Mouse (Mus musculus) neural tube, embryonic 11.5 days (tissue): Measurements from ENCODE around the gene Robo1. TPM values are rescaled to one million over a fixed set of nuclear protein-coding genes. Genes with fewer than 3 reads are reported as not detected.

Source experiments
- ATAC-seq: fragments of 200-750 bp; cut with Nextera tagmentation; 2 replicates; pipeline ENCODE4 v1.8.0; 2017; ENCODE audit warnings: moderate number of reproducible peaks, mild to moderate bottlenecking, moderate TSS enrichment, moderate library complexity; ENCODE audit not compliant: insufficient read depth, low FRiP score, low TSS enrichment
- DNase-seq: peaks from one replicate; pipeline ENCODE4 v3.0.0-alpha.2; 2015; ENCODE audit warnings: low spot score
- H3K27ac ChIP-seq: fragments of 300-500 bp; sonication (generic); 2 replicates; pipeline ENCODE4 v1.5.1; 2014; ENCODE audit warnings: low read depth, mild to moderate bottlenecking, low read length
- H3K27me3 ChIP-seq: fragments of 300-500 bp; sonication (generic); 2 replicates; pipeline ENCODE4 v1.6.1; 2014; ENCODE audit warnings: mild to moderate bottlenecking, low read length, mixed read lengths; ENCODE audit not compliant: control insufficient read depth, insufficient read depth
- H3K36me3 ChIP-seq: fragments of 300-500 bp; sonication (generic); 2 replicates; pipeline ENCODE4 v1.6.1; 2014; ENCODE audit warnings: mild to moderate bottlenecking, low read length, moderate library complexity, mixed read lengths; ENCODE audit not compliant: control insufficient read depth, insufficient read depth
- H3K4me1 ChIP-seq: fragments of 300-500 bp; sonication (generic); 2 replicates; pipeline ENCODE4 v1.6.1; 2014; ENCODE audit warnings: low read length, mixed read lengths; ENCODE audit not compliant: control insufficient read depth, insufficient read depth
- H3K4me2 ChIP-seq: fragments of 300-500 bp; sonication (generic); 2 replicates; pipeline ENCODE4 v1.6.1; 2014; ENCODE audit warnings: low read depth, mild to moderate bottlenecking, moderate library complexity
- H3K4me3 ChIP-seq: fragments of 300-500 bp; sonication (generic); 2 replicates; pipeline ENCODE4 v1.5.1; 2014; ENCODE audit warnings: low read depth, low read length
- H3K9ac ChIP-seq: fragments of 300-500 bp; sonication (generic); 2 replicates; pipeline ENCODE4 v1.6.1; 2014; ENCODE audit warnings: mild to moderate bottlenecking, low read length
- H3K9me3 ChIP-seq: fragments of 300-500 bp; sonication (generic); 2 replicates; pipeline ENCODE4 v1.6.1; 2016; ENCODE audit warnings: low read length; ENCODE audit not compliant: control insufficient read depth
- WGBS: fragments of 180-500 bp; shearing (Covaris S2); extraction: QIAGEN DNeasy Blood & Tissue Kit; methylation state at CpG from one replicate; pipeline ENCODE4 v1.1.7; 2014; 5-methylcytosine and 5-hydroxymethylcytosine counted together
- polyA plus RNA-seq: library from polyadenylated mRNA; unstranded; fragments of >200 nt; fragmentation: Nextera tagmentation; extraction: Ambion mirVana; gene quantifications from 2 replicates; pipeline ENCODE4 v1.2.1, GENCODE M21; 2014

The Robo1 gene
- polyA plus RNA-seq = 58.3 and 59.3 TPM in 2 replicates

- Histone ChIP-seq H3K4me1 (no peaks in the 10 kb centered on the region), H3K36me3 (no peaks in the 10 kb centered on the region), H3K27me3 (no peaks in the 10 kb centered on the region), H3K27ac (no peak within 1 kb of the TSS), H3K9ac (no peak within 1 kb of the TSS), H3K4me3 (no peak within 1 kb of the TSS), H3K9me3 (no peaks in the 10 kb centered on the region), H3K4me2 (no peak within 1 kb of the TSS)
- 87% methylated on average over 8 of the region's 8 CpGs for WGBS
- ATAC-seq (no peak), DNase-seq (no peak)
Measured at GRCm38 (mm10) chr16:72307537-72308330, at the start of gene Robo1. Robo1 (plus strand) TSS chr16:72308306.

GRCm38 (mm10) chr16:72267839-72268238, 40.3 kb upstream of the Robo1 start:
- 89% methylated on average over 10 of the region's 10 CpGs for whole genome bisulfite sequencing
- H3K27me3 ChIP-seq = no peaks in the 10 kb centered on the region
- no peak for ATAC-seq

DNA sequence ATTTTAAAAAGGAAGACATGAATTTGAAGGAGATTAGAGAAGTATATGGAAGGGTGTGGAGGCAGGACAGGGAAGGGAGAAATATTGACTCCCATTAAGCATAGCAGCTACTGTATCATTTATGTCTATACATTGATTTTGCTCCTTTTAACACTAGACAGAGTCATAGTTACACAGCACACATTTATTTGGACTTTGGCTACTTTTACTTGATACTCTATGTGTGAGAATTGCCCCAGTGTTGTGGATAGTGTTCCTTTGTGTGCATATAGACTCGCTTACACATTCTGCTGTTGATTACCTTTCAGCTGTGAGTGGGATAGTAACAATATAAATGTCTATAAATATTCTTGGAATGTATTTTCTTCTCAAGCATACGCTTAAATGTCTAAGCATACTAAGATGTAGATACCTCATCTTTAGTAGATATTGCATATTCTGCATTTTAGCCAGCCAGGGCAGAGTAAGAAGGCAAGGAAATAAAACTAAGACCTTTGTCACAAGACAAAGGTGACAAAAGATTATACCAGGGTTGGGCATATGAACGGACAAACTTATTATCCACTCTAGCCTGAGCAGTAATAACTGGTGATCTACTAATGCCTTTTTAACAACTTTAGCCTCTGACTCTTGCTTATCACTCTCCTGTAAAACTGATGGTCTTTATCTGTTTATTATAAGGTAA, 31.6 kb upstream of the Robo1 start:
- Histone ChIP-seq H3K4me3 (no peak overlapping the region), H3K4me2 (no peak overlapping the region), H3K36me3 (no peaks in the 10 kb centered on the region), H3K27ac (no peak overlapping the region), H3K27me3 (no peaks in the 10 kb centered on the region), H3K4me1 (no peaks in the 10 kb centered on the region), H3K9me3 (no peaks in the 10 kb centered on the region), H3K9ac (no peak overlapping the region)
- 89% methylated on average over 3 of the region's 3 CpGs for WGBS
- ATAC-seq (no peak), DNase-seq (no peak)

More at GRCm38 (mm10) chr16:72267839-72268238, 40.3 kb upstream of the Robo1 start:
- Histone ChIP-seq H3K9ac (no peak overlapping the region), H3K36me3 (no peaks in the 10 kb centered on the region), H3K4me1 (no peaks in the 10 kb centered on the region), H3K4me3 (no peak overlapping the region), H3K27ac (no peak overlapping the region), H3K9me3 (no peaks in the 10 kb centered on the region), H3K4me2 (no peak overlapping the region)
- no peak for DNase-seq

DNA sequence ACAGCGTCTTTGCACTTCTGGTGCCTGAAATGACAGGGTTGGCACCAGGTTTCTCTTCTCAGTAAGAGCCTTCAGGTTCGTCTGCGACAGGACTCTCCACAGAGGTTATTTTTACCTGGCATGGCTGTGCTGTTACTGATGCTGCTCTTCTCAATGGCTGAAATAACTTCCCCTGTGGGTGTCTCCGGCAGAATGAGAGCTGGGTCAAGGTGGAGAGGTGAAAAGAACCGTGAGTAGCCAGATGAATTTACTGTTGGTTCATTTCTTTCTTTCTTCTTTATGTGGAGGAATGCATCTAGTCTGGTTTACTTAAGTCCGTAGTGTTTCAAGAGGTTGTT, 194 bp downstream of the Robo1 start:
- no peak overlapping the region for H3K4me2 ChIP-seq
- ATAC-seq (no peak), DNase-seq (no peak)
- H3K9ac ChIP-seq = no peak overlapping the region
- no peak overlapping the region for H3K27ac ChIP-seq
- no peaks in the 10 kb centered on the region for H3K9me3 ChIP-seq
- no peak overlapping the region for H3K4me3 ChIP-seq
- no peaks in the 10 kb centered on the region for H3K36me3 ChIP-seq
- H3K27me3 ChIP-seq = no peaks in the 10 kb centered on the region
- WGBS = 74% methylated on average over 6 of the region's 6 CpGs
- H3K4me1 ChIP-seq = no peaks in the 10 kb centered on the region

DNA sequence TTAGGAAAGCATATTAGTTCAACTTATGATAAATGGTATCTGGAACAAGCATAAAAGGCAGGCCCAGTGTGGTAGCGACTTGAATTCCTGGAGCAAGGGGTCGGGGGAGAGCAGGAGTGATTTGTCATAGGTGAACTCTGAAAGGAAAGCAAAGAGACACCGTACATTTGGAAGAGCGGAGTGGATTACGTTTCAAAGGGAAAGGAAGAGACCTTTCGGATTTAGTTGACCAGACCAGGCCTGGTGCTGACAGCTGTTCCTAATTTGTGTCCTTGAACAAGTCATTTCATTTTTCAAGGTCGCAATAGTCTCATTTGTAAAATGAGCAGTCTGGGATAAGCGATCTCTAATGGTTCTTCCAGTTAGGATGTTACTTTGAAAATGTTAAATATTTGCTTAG, 19.2 kb downstream of the Robo1 start:
- H3K4me3 ChIP-seq = no peak overlapping the region
- H3K36me3 ChIP-seq = no peaks in the 10 kb centered on the region
- no peaks in the 10 kb centered on the region for H3K27me3 ChIP-seq
- no peak for ATAC-seq
- no peaks in the 10 kb centered on the region for H3K4me1 ChIP-seq
- 59% methylated on average over 8 of the region's 8 CpGs for WGBS
- no peak overlapping the region for H3K4me2 ChIP-seq
- H3K9me3 ChIP-seq = no peaks in the 10 kb centered on the region
- no peak overlapping the region for H3K27ac ChIP-seq
- H3K9ac ChIP-seq = no peak overlapping the region
- DNase-seq = peak; percentile 14

- H3K4me1 ChIP-seq = no peaks in the 10 kb centered on the region
- H3K9ac ChIP-seq = no peak overlapping the region
- no peak for ATAC-seq
- H3K4me2 ChIP-seq = no peak overlapping the region
- H3K36me3 ChIP-seq = no peaks in the 10 kb centered on the region
- H3K27ac ChIP-seq = no peak overlapping the region
- no peaks in the 10 kb centered on the region for H3K27me3 ChIP-seq
- WGBS = 80% methylated on average over 3 of the region's 3 CpGs
- no peaks in the 10 kb centered on the region for H3K9me3 ChIP-seq
- no peak overlapping the region for H3K4me3 ChIP-seq
- no peak for DNase-seq
Measured at GRCm38 (mm10) chr16:72328579-72328978, 20.5 kb downstream of the Robo1 start.

- Histone ChIP-seq H3K4me3 (no peak overlapping the region), H3K9me3 (no peaks in the 10 kb centered on the region), H3K27ac (no peak overlapping the region), H3K36me3 (no peaks in the 10 kb centered on the region), H3K4me1 (no peaks in the 10 kb centered on the region), H3K27me3 (no peaks in the 10 kb centered on the region), H3K9ac (no peak overlapping the region), H3K4me2 (no peak overlapping the region)
- DNase-seq = no peak
- WGBS = 86% methylated on average over 1 of the region's 1 CpGs
- no peak for ATAC-seq
Measured at GRCm38 (mm10) chr16:72337757-72338156, 29.7 kb downstream of the Robo1 start.

GRCm38 (mm10) chr16:72350422-72350821, 42.3 kb downstream of the Robo1 start:
- H3K4me3 ChIP-seq = no peak overlapping the region
- H3K9ac ChIP-seq = no peak overlapping the region
- WGBS = 77% methylated on average over 5 of the region's 5 CpGs
- no peak overlapping the region for H3K27ac ChIP-seq
- H3K36me3 ChIP-seq = no peaks in the 10 kb centered on the region
- ATAC-seq = no peak
- no peaks in the 10 kb centered on the region for H3K4me1 ChIP-seq
- DNase-seq = no peak
- no peaks in the 10 kb centered on the region for H3K9me3 ChIP-seq
- H3K4me2 ChIP-seq = no peak overlapping the region
- no peaks in the 10 kb centered on the region for H3K27me3 ChIP-seq
